Mouse (Mus musculus): Measurements from ENCODE around the gene Stx5a. TPM values are rescaled to one million over a fixed set of nuclear protein-coding genes. Genes with fewer than 3 reads are reported as not detected.

Stx5a gene
- polyA plus RNA-seq, 1 experiment from 2014 or later = 110 TPM

DNA sequence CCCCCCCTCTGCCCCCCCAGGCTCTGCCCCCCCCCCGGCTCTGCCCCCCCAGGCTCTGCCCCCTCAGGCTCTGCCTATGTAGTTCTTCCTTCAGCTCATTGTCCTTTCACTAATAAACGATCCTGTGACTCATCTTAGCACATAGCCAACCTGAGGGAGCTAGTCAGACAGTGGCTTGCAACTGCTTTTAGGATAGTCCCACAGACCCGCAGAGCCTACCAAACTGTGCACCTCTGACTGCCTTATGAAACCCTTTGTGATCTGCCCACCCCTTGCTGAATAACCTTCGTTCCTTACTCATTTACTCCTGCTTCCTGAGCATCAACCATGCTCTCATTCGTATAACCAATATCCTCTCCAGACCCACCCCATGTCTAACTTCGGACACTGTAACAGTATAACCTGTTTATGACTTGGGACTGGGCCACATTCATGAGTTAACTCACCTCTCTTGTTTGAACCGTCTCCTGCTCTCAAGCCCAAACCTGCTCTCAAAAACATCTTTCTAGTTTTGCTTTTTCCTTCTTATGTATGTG, 35.0 kb upstream of the Stx5a start:
- H3K36me3 ChIP-seq (replicated peaks; ENCODE audit: control insufficient read depth, insufficient read depth, low read depth, low read length) = peaks cover 12% of the 10 kb centered on the region
- no peak overlapping the region for H3K27ac ChIP-seq (replicated peaks; ENCODE audit: low read depth, low read length)
- H3K27me3 ChIP-seq (ENCODE audit: control insufficient read depth, insufficient read depth, low read length) = no peaks in the 10 kb centered on the region
- ATAC-seq (replicated peaks; ENCODE audit: insufficient number of reproducible peaks, low FRiP score, low TSS enrichment, low read depth) (no peak), DNase-seq (ENCODE audit: low spot score) (no peak)
- no peak overlapping the region for H3K9ac ChIP-seq (replicated peaks; ENCODE audit: low read length)
- H3K4me1 ChIP-seq (ENCODE audit: control insufficient read depth, insufficient read depth, low read length) = no peaks in the 10 kb centered on the region
- H3K9me3 ChIP-seq (replicated peaks; ENCODE audit: control insufficient read depth, low read length) = no peaks in the 10 kb centered on the region
- no peak overlapping the region for H3K4me3 ChIP-seq (ENCODE audit: low read depth, low read length)
- H3K4me2 ChIP-seq (ENCODE audit: low read depth, low read length) = no peak overlapping the region
- WGBS = 89% methylated on average over 7 of the region's 7 CpGs

GRCm38 (mm10) chr19:8706930-8707329, 34.3 kb upstream of the Stx5a start:
- 92% methylated on average over 7 of the region's 7 CpGs for WGBS
- 0 out of 2 replicates have a peak, but pooled peaks cover under 1% of the 10 kb centered on the region for H3K4me1 ChIP-seq (ENCODE audit: control insufficient read depth, insufficient read depth, low read length)
- H3K4me3 ChIP-seq (ENCODE audit: low read depth, low read length) = no peak overlapping the region
- DNase-seq (ENCODE audit: low spot score) (no peak), ATAC-seq (replicated peaks; ENCODE audit: insufficient number of reproducible peaks, low FRiP score, low TSS enrichment, low read depth) (no peak)
- no peak overlapping the region for H3K9ac ChIP-seq (replicated peaks; ENCODE audit: low read length)
- H3K27me3 ChIP-seq (ENCODE audit: control insufficient read depth, insufficient read depth, low read length) = no peaks in the 10 kb centered on the region
- no peaks in the 10 kb centered on the region for H3K9me3 ChIP-seq (replicated peaks; ENCODE audit: control insufficient read depth, low read length)
- no peak overlapping the region for H3K4me2 ChIP-seq (ENCODE audit: low read depth, low read length)
- H3K36me3 ChIP-seq (replicated peaks; ENCODE audit: control insufficient read depth, insufficient read depth, low read depth, low read length) = peaks cover 12% of the 10 kb centered on the region
- no peak overlapping the region for H3K27ac ChIP-seq (replicated peaks; ENCODE audit: low read depth, low read length)

- ATAC-seq (replicated peaks; ENCODE audit: insufficient number of reproducible peaks, low FRiP score, low TSS enrichment, low read depth) = no peak
- 97% methylated on average over 8 of the region's 8 CpGs for WGBS
- Histone ChIP-seq H3K27me3 (ENCODE audit: control insufficient read depth, insufficient read depth, low read length) (no peaks in the 10 kb centered on the region), H3K36me3 (replicated peaks; ENCODE audit: control insufficient read depth, insufficient read depth, low read depth, low read length) (peaks cover 12% of the 10 kb centered on the region), H3K9ac (replicated peaks; ENCODE audit: low read length) (no peak overlapping the region), H3K27ac (replicated peaks; ENCODE audit: low read depth, low read length) (no peak overlapping the region), H3K4me2 (ENCODE audit: low read depth, low read length) (no peak overlapping the region), H3K9me3 (replicated peaks; ENCODE audit: control insufficient read depth, low read length) (no peaks in the 10 kb centered on the region), H3K4me3 (ENCODE audit: low read depth, low read length) (no peak overlapping the region), H3K4me1 (ENCODE audit: control insufficient read depth, insufficient read depth, low read length) (0 out of 2 replicates have a peak, but pooled peaks cover 3% of the 10 kb centered on the region)
- no peak for DNase-seq (ENCODE audit: low spot score)
These were observed 32.3 kb upstream of the Stx5a start for GRCm38 (mm10) chr19:8708954-8709353.

GRCm38 (mm10) chr19:8710057-8710456, 31.2 kb upstream of the Stx5a start:
- Histone ChIP-seq H3K4me3 (ENCODE audit: low read depth, low read length) (no peak overlapping the region), H3K9me3 (replicated peaks; ENCODE audit: control insufficient read depth, low read length) (no peaks in the 10 kb centered on the region), H3K27me3 (ENCODE audit: control insufficient read depth, insufficient read depth, low read length) (no peaks in the 10 kb centered on the region), H3K4me2 (ENCODE audit: low read depth, low read length) (no peak overlapping the region), H3K9ac (replicated peaks; ENCODE audit: low read length) (no peak overlapping the region), H3K4me1 (ENCODE audit: control insufficient read depth, insufficient read depth, low read length) (0 out of 2 replicates have a peak, but pooled peaks cover 3% of the 10 kb centered on the region), H3K27ac (replicated peaks; ENCODE audit: low read depth, low read length) (no peak overlapping the region), H3K36me3 (replicated peaks; ENCODE audit: control insufficient read depth, insufficient read depth, low read depth, low read length) (peaks cover 12% of the 10 kb centered on the region)
- no peak for DNase-seq (ENCODE audit: low spot score)
- no peak for ATAC-seq (replicated peaks; ENCODE audit: insufficient number of reproducible peaks, low FRiP score, low TSS enrichment, low read depth)
- WGBS = 83% methylated on average over 2 of the region's 2 CpGs

DNA sequence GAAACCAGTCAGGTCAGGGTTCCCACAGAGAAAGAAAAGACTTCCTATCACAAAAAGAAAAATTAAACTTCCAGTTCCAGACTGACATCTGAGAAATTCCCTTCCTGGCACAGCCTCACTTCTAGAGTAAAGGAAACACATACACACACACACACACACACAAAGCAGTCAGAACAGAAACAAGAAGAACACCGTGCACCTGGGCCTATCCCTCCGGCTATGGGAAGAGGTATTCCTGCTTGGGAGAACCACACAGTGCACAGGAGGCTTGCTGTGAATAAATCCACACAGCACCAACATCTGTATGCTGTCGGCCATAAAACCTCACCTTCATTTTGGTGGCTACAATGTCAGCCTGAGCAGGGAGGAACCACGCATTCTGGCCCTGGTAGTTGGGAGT, 29.7 kb upstream of the Stx5a start:
- no peak for DNase-seq (ENCODE audit: low spot score)
- peak overlapping the region; percentile 65 for H3K4me2 ChIP-seq (ENCODE audit: low read depth, low read length)
- H3K9ac ChIP-seq (replicated peaks; ENCODE audit: low read length) = peak overlapping the region; percentile 90
- ATAC-seq (replicated peaks; ENCODE audit: insufficient number of reproducible peaks, low FRiP score, low TSS enrichment, low read depth) = no peak
- no peaks in the 10 kb centered on the region for H3K27me3 ChIP-seq (ENCODE audit: control insufficient read depth, insufficient read depth, low read length)
- H3K9me3 ChIP-seq (replicated peaks; ENCODE audit: control insufficient read depth, low read length) = no peaks in the 10 kb centered on the region
- 83% methylated on average over 4 of the region's 4 CpGs for WGBS
- peaks cover 12% of the 10 kb centered on the region for H3K36me3 ChIP-seq (replicated peaks; ENCODE audit: control insufficient read depth, insufficient read depth, low read depth, low read length)
- no peak overlapping the region for H3K27ac ChIP-seq (replicated peaks; ENCODE audit: low read depth, low read length)
- 0 out of 2 replicates have a peak, but pooled peaks cover 3% of the 10 kb centered on the region for H3K4me1 ChIP-seq (ENCODE audit: control insufficient read depth, insufficient read depth, low read length)
- peak overlapping the region; percentile 80; the same call in 1 of the 2 replicates for H3K4me3 ChIP-seq (ENCODE audit: low read depth, low read length)

- DNase-seq (ENCODE audit: low spot score) (no peak), ATAC-seq (replicated peaks; ENCODE audit: insufficient number of reproducible peaks, low FRiP score, low TSS enrichment, low read depth) (no peak)
- peak overlapping the region; percentile 90 for H3K9ac ChIP-seq (replicated peaks; ENCODE audit: low read length)
- no peaks in the 10 kb centered on the region for H3K27me3 ChIP-seq (ENCODE audit: control insufficient read depth, insufficient read depth, low read length)
- no peaks in the 10 kb centered on the region for H3K9me3 ChIP-seq (replicated peaks; ENCODE audit: control insufficient read depth, low read length)
- H3K4me1 ChIP-seq (ENCODE audit: control insufficient read depth, insufficient read depth, low read length) = 0 out of 2 replicates have a peak, but pooled peaks cover 3% of the 10 kb centered on the region
- peak overlapping the region; percentile 80 for H3K4me3 ChIP-seq (ENCODE audit: low read depth, low read length)
- 59% methylated on average over 10 of the region's 10 CpGs for WGBS
- peak overlapping the region; percentile 65 for H3K4me2 ChIP-seq (ENCODE audit: low read depth, low read length)
- peak overlapping the region; percentile 83 for H3K27ac ChIP-seq (replicated peaks; ENCODE audit: low read depth, low read length)
- H3K36me3 ChIP-seq (replicated peaks; ENCODE audit: control insufficient read depth, insufficient read depth, low read depth, low read length) = peaks cover 12% of the 10 kb centered on the region
These were observed 29.0 kb upstream of the Stx5a start for GRCm38 (mm10) chr19:8711949-8712869.

DNA sequence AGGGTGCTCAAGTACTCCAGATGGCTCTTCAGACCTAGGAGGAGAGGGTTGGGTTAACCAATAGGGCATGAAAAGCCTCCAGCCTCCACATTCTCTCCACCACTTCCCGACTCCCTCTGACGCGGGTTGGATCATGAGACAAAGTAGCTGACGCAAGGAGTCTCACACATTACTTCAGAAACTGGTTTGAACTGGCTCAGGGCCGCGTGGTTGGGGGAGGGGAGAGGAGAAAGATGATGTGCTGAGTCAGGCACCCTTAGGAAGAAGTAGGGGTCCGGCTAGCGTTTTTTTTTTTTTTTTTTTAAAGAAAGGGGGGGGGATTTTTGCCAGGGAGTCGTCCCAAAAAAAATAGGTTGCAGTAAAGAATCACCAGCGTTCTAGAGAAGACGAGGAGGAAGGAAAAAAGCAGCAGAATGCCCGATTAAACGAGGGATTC, 28.3 kb upstream of the Stx5a start:
- Histone ChIP-seq H3K9me3 (replicated peaks; ENCODE audit: control insufficient read depth, low read length) (no peaks in the 10 kb centered on the region), H3K27ac (replicated peaks; ENCODE audit: low read depth, low read length) (peak overlapping the region; percentile 83), H3K27me3 (ENCODE audit: control insufficient read depth, insufficient read depth, low read length) (no peaks in the 10 kb centered on the region), H3K9ac (replicated peaks; ENCODE audit: low read length) (peak overlapping the region; percentile 90), H3K4me2 (ENCODE audit: low read depth, low read length) (peak overlapping the region; percentile 65), H3K4me3 (ENCODE audit: low read depth, low read length) (peak overlapping the region; percentile 80), H3K36me3 (replicated peaks; ENCODE audit: control insufficient read depth, insufficient read depth, low read depth, low read length) (peaks cover 8% of the 10 kb centered on the region), H3K4me1 (ENCODE audit: control insufficient read depth, insufficient read depth, low read length) (0 out of 2 replicates have a peak, but pooled peaks cover 3% of the 10 kb centered on the region)
- ATAC-seq (replicated peaks; ENCODE audit: insufficient number of reproducible peaks, low FRiP score, low TSS enrichment, low read depth) = peak; percentile 65
- peak; percentile 89 for DNase-seq (ENCODE audit: low spot score)
- under 1% methylated on average over 13 of the region's 13 CpGs for WGBS

Data from embryonic facial prominence, embryonic 11.5 days (tissue).